Mouse (Mus musculus): ENCODE measurements around the gene Bcl2l11.

Gene Bcl2l11

GRCm38 (mm10) chr2:128211022-128211880 is 85.4 kb downstream of the Bcl2l11 start:
- no peak for DNase-seq (ENCODE audit: low spot score in 2 of 2)

- DNase-seq (ENCODE audit: low spot score in 2 of 2), result no peak
Measured at GRCm38 (mm10) chr2:128211881-128212209, 86.0 kb downstream of the Bcl2l11 start.

All from cerebellum, postnatal 4 days (tissue).